Mouse (Mus musculus) monocyte, adult 5-6 weeks (primary cell): ENCODE data around the gene Vmn1r1. TPM values are rescaled to one million over a fixed set of nuclear protein-coding genes. Genes with fewer than 3 reads are reported as not detected.
A peak's percentile ranks its signal among the peaks of the same experiment; 100 is the strongest.
"Not testable (repeated sequence)": the region's sequence is repeated elsewhere in the genome, so short reads cannot be mapped to it uniquely, and the experiment has no call there.

Source experiments
- ATAC-seq: fragments of 153-309, 156-312 bp; replicated peaks from 2 replicates; pipeline ENCODE4 v1.8.0; 2017; ENCODE audit warnings: mild to moderate bottlenecking; ENCODE audit not compliant: low TSS enrichment, insufficient number of reproducible peaks, severe bottlenecking, poor library complexity, low FRiP score
- total RNA-seq: library from RNA; stranded (forward); fragments of 200-1000, 200-491, 200-594 nt; gene quantifications from 3 replicates; pipeline ENCODE4 v1.2.3, GENCODE M21; 2017

The Vmn1r1 gene
- total RNA-seq, result not detected in 3 replicates

DNA sequence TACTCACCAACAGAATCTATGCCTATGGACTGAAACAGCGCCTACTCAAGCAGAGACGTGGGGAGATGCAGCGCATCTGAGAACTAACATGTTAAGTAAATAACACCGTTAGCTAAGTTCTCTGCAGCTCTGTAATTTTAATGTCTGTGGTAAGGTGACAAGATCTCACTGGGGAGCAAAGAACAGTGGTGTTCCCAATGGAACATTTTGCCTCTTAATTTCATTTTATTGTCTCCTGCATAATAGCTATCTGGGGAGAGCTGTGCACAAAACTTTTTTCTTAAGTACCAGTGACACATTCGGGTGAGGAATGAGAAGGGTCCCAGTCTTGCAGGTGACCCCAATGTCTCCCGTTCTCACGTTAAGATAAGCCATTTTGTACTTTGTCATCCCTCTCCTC, at the start of gene Vmn1r1:
Gene Vmn1r1 (minus strand): TSS at position 101 of the 400 bp plus-strand sequence.
- ATAC-seq, result no peak

GRCm38 (mm10) chr1:182210322-182210721, 46.0 kb upstream of the Vmn1r1 start:
- no peak for ATAC-seq

- no peak for ATAC-seq
Observed at GRCm38 (mm10) chr1:182192581-182192980, 28.3 kb upstream of the Vmn1r1 start.

DNA sequence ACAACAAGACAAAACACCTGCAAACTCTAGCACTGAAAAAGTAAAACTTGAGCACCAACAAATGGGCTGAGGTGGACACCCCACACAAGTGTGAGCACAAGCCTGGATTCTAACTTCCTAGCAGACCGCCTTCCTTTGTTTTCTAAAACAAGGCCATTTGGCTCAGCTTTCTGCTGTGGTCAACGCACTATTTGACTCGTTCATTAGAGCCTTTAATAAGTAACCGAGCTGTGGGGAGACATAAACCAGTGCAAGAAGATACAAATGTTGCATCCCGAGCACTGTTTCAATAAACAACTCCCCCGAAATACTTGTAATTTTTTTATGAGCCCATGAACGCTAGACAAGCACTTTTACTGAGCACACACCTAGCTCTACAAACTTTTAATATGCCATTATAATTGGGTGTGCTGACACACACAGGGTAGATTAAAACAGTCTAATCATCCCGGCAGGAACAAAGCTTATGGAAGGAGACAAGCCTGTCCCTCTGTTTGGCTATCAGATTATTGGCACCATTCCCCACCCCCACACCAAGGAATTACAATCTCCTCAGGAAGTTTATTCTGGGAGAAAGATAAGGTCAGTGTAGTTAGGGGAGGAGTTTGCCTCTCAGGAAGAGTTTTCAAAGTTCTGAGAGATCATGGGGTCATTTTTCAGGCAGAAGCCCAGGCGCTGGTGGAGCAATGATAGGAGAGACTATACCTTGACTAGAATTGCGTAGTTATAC, 27.7 kb upstream of the Vmn1r1 start:
- no peak for ATAC-seq

GRCm38 (mm10) chr1:182191181-182191580, 26.9 kb upstream of the Vmn1r1 start:
- no peak for ATAC-seq

DNA sequence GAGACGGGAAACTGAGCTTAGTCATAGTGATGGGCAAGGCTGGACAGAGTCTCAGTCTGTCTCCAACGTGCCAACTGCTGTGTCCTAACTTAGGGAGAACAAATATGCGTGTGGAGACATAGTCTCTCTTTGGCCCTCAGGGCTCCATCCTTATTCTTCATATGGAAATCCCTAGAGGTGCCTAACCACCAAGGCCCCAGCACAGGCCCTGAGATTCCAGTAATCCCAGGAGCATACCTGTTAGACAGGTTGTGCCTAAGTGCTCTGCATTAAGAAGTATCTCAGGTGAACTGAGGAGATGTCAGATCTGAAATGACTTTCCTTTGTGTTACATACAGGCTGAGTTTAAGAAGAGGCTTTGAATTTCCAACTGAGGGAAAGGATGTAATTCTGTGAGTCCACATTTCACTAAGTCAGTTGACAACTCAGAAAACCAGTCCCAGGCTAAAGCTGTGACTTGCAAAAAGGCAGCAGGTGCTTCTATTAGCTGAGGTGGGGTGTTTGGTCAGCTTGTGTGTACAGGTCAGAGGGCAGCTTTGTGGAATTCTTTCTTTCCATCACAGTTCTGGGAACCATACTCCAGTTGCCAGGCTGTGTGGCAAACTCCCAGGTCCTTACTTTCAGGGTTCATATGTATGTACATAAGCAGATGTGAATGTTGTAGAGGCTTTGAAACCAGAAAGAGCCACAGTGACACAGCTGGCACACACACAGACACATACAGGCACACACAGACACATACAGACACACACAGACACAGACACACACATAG, 25.6 kb upstream of the Vmn1r1 start:
- no peak for ATAC-seq

- not testable (repeated sequence) for ATAC-seq
Observed at GRCm38 (mm10) chr1:182182449-182182848, 18.2 kb upstream of the Vmn1r1 start.

GRCm38 (mm10) chr1:182181456-182182305, 17.4 kb upstream of the Vmn1r1 start:
- ATAC-seq, result no peak

- ATAC-seq, result not testable (repeated sequence)
Observed at GRCm38 (mm10) chr1:182176985-182177384, 12.7 kb upstream of the Vmn1r1 start.

- ATAC-seq, result not testable (repeated sequence)
Observed at GRCm38 (mm10) chr1:182170206-182170605, 5.9 kb upstream of the Vmn1r1 start.

DNA sequence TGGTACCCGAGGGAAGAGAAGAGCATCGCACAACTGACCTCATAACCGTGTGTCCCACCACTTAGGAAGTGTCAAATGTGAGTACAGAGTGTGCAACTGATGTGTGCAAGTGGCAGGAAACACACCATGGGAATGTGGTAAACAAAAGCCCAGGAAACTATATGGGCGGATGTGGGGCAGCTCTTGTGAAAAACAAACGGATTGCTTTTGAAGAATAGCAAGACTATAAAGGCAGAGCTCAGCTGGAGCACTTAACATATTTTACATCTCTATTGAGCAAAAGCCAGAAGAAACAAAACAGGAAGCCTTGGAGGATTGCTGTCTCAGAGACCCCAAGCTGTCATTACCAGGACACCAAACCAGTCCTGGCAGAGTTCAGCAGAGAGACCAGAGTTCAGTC, 1.3 kb downstream of the Vmn1r1 start:
- ATAC-seq, result no peak

DNA sequence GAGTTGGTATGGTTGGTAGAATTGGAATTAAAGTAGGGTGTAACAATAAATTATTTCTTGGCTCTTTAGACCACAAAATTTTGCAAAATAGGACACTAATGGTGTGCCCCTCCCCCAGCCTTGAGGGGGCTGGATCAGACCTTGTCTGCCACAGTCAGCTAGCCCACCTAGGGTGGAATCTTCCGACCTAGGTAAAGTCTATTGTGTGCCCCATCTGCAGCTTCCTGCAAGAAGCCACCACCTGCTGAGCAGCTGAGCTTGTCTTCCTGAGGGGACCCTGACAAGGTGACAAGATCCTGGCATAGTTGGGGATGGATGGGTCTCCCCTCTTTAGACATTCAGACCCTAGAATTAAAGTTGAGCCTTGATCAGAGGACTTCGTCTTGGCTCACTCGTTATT, 4.7 kb downstream of the Vmn1r1 start:
- no peak for ATAC-seq

DNA sequence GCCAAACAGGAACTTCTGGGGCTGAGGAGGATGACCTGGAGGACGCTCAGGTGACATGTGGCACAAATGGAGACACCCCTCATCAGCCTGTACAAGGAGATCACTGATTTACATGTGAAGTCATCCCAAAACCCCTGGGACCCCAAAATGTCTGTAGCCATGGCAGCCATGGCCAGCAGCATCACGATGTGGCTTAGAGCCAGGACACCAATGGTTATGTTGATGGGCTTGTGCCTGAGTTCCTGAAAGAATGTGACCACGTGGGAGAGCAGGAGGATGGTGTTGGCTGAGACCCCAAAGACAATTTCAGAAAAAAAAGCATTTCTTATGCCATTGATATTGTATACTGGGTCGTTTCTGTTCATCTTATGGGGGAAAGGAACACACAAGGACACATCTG, 6.6 kb downstream of the Vmn1r1 start:
- no peak for ATAC-seq

GRCm38 (mm10) chr1:182149966-182150365, 14.3 kb downstream of the Vmn1r1 start:
- ATAC-seq, result peak; percentile 71; the same call in 1 of the 2 replicates

- ATAC-seq, result no peak
Observed at GRCm38 (mm10) chr1:182148864-182149514, 15.3 kb downstream of the Vmn1r1 start.

DNA sequence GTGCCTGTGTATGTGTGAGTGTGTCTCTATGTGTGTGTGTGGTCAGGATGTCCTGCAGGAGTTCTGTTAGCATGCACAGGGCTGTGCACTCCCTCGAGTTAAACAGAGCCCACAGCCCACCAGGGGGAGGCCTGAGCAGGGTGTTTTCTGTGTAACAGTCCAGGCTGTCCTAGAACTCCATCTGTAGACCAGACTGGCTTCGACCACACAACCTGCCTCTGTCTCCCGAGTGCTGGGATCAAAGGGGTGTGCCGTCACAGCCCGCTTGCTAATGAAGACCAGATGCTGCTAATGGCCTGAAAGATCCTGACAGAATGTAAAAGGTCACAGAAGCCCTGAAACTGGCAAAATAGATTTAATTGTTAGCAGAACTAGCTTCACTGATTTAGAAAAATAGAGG, 18.7 kb downstream of the Vmn1r1 start:
- ATAC-seq, result no peak

DNA sequence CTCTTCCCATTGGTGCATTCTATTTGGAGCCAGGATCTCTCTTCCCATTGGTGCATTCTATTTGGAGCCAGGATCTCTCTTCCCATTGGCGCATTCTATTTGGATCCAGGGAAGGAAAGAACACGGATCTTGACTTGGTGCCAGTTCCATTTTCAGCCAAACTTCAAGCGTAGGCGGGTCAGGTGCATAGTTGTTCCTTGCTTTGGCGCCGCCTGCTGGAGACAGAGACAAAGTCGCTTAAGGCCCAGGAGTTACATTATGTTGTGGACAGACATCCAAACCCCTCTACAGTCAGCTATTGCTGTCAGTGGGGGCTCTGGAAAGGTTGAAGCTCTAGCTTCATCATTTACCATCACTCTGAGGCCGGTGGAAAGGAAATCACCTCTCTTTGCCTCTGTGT, 21.0 kb downstream of the Vmn1r1 start:
- no peak for ATAC-seq

GRCm38 (mm10) chr1:182142725-182143124, 21.6 kb downstream of the Vmn1r1 start:
- ATAC-seq, result no peak

- peak; percentile 45; the same call in 1 of the 2 replicates for ATAC-seq
Observed at GRCm38 (mm10) chr1:182140370-182140769, 23.9 kb downstream of the Vmn1r1 start.
